Mouse (Mus musculus) midbrain, embryonic 15.5 days (tissue): ENCODE measurements at regions not wholly inside any gene's neighbourhood (a gene's known extent, or its start where the extent isn't known, plus 50 kb on each side); places are given as distances from the start of the nearest gene placed in this dataset.

Source experiments
- ATAC-seq: fragments of 200-750 bp; cut with Nextera tagmentation; replicated peaks from 2 replicates; pipeline ENCODE4 v1.8.0; 2017; ENCODE audit warnings: moderate TSS enrichment
- H3K27ac ChIP-seq: fragments of 300-500 bp; sonication (generic); 2 replicates; pipeline ENCODE4 v1.5.1; 2015; ENCODE audit warnings: mild to moderate bottlenecking, inconsistent platforms
- H3K27me3 ChIP-seq: fragments of 300-500 bp; sonication (generic); replicated peaks from 2 replicates; pipeline ENCODE4 v1.6.1; 2015; ENCODE audit warnings: inconsistent platforms
- H3K36me3 ChIP-seq: fragments of 300-500 bp; sonication (generic); replicated peaks from 2 replicates; pipeline ENCODE4 v1.6.1; 2015; ENCODE audit warnings: inconsistent platforms
- H3K4me1 ChIP-seq: fragments of 300-500 bp; sonication (generic); 2 replicates; pipeline ENCODE4 v1.6.1; 2015; ENCODE audit warnings: inconsistent platforms
- H3K4me2 ChIP-seq: fragments of 300-500 bp; sonication (generic); 2 replicates; pipeline ENCODE4 v1.6.1; 2015; ENCODE audit warnings: inconsistent platforms, mild to moderate bottlenecking, moderate library complexity
- H3K4me3 ChIP-seq: fragments of 300-500 bp; sonication (generic); 2 replicates; pipeline ENCODE4 v1.5.1; 2015; ENCODE audit warnings: mild to moderate bottlenecking, inconsistent platforms
- H3K9ac ChIP-seq: fragments of 300-500 bp; sonication (generic); 2 replicates; pipeline ENCODE4 v1.6.1; 2015; ENCODE audit warnings: mild to moderate bottlenecking, inconsistent platforms
- H3K9me3 ChIP-seq: fragments of 300-500 bp; sonication (generic); 2 replicates; pipeline ENCODE4 v1.6.1; 2016; ENCODE audit warnings: inconsistent platforms
- WGBS: fragments of 180-500 bp; shearing (Covaris S2); methylation state at CpG from one replicate; pipeline ENCODE4 v1.1.7; 2015; ENCODE audit warnings: mixed read lengths; 5-methylcytosine and 5-hydroxymethylcytosine counted together

- H3K9me3 ChIP-seq: no peaks in the 10 kb centered on the region
- H3K4me2 ChIP-seq: no peak overlapping the region
- WGBS: 83% methylated on average over 3 of the region's 3 CpGs
- no peak for ATAC-seq
- no peaks in the 10 kb centered on the region for H3K4me1 ChIP-seq
- no peaks in the 10 kb centered on the region for H3K36me3 ChIP-seq
- H3K27ac ChIP-seq: no peak overlapping the region
- no peaks in the 10 kb centered on the region for H3K27me3 ChIP-seq
- H3K4me3 ChIP-seq: no peak overlapping the region
- H3K9ac ChIP-seq: no peak overlapping the region
Observed at GRCm38 (mm10) chr5:43125774-43126536, 107.0 kb upstream of the Cpeb2 start.

- Histone ChIP-seq H3K4me1 (no peaks in the 10 kb centered on the region), H3K4me2 (no peak overlapping the region), H3K9ac (no peak overlapping the region), H3K27ac (no peak overlapping the region), H3K27me3 (no peaks in the 10 kb centered on the region), H3K9me3 (no peaks in the 10 kb centered on the region), H3K36me3 (no peaks in the 10 kb centered on the region), H3K4me3 (no peak overlapping the region)
- 0 out of 2 replicates have a peak, but pooled peaks have one; percentile 20 for ATAC-seq
- 52% methylated on average over 4 of the region's 4 CpGs for WGBS
Observed at GRCm38 (mm10) chr5:43130377-43130776, 102.6 kb upstream of the Cpeb2 start.

- Histone ChIP-seq H3K27ac (no peak overlapping the region), H3K4me3 (no peak overlapping the region), H3K9me3 (no peaks in the 10 kb centered on the region), H3K4me1 (no peaks in the 10 kb centered on the region), H3K36me3 (no peaks in the 10 kb centered on the region), H3K4me2 (no peak overlapping the region), H3K9ac (no peak overlapping the region), H3K27me3 (no peaks in the 10 kb centered on the region)
- 90% methylated on average over 5 of the region's 5 CpGs for WGBS
- no peak for ATAC-seq
Observed at GRCm38 (mm10) chr5:43130901-43131557, 101.9 kb upstream of the Cpeb2 start.

- no peaks in the 10 kb centered on the region for H3K9me3 ChIP-seq
- WGBS: 81% methylated on average over 3 of the region's 3 CpGs
- no peak for ATAC-seq
Observed at GRCm38 (mm10) chr5:43133672-43134071, 99.3 kb upstream of the Cpeb2 start.

GRCm38 (mm10) chr5:43136142-43136541 is 96.8 kb upstream of the Cpeb2 start:
- H3K4me2 ChIP-seq: no peak overlapping the region
- H3K9ac ChIP-seq: no peak overlapping the region
- no peaks in the 10 kb centered on the region for H3K9me3 ChIP-seq
- no peaks in the 10 kb centered on the region for H3K4me1 ChIP-seq
- H3K27ac ChIP-seq: no peak overlapping the region
- no peak for ATAC-seq
- no peaks in the 10 kb centered on the region for H3K36me3 ChIP-seq
- H3K4me3 ChIP-seq: no peak overlapping the region
- no peaks in the 10 kb centered on the region for H3K27me3 ChIP-seq
- WGBS: 83% methylated on average over 4 of the region's 4 CpGs

More at GRCm38 (mm10) chr5:43133672-43134071, 99.3 kb upstream of the Cpeb2 start:
- Histone ChIP-seq H3K27me3 (no peaks in the 10 kb centered on the region), H3K4me3 (no peak overlapping the region), H3K4me1 (no peaks in the 10 kb centered on the region), H3K27ac (no peak overlapping the region), H3K36me3 (no peaks in the 10 kb centered on the region), H3K9ac (no peak overlapping the region), H3K4me2 (no peak overlapping the region)

- H3K36me3 ChIP-seq: no peaks in the 10 kb centered on the region
- no peaks in the 10 kb centered on the region for H3K4me1 ChIP-seq
- ATAC-seq: no peak
- no peak overlapping the region for H3K4me3 ChIP-seq
- H3K9me3 ChIP-seq: no peaks in the 10 kb centered on the region
- H3K27me3 ChIP-seq: no peaks in the 10 kb centered on the region
- H3K9ac ChIP-seq: no peak overlapping the region
- no peak overlapping the region for H3K27ac ChIP-seq
- WGBS: 88% methylated on average over 5 of the region's 5 CpGs
- H3K4me2 ChIP-seq: no peak overlapping the region
Observed at GRCm38 (mm10) chr5:43137777-43138176, 95.2 kb upstream of the Cpeb2 start.

GRCm38 (mm10) chr5:43138931-43139486 is 94.0 kb upstream of the Cpeb2 start:
- H3K36me3 ChIP-seq: no peaks in the 10 kb centered on the region
- no peak for ATAC-seq
- H3K27ac ChIP-seq: no peak overlapping the region

GRCm38 (mm10) chr5:43139813-43140212 is 93.2 kb upstream of the Cpeb2 start:
- Histone ChIP-seq H3K36me3 (no peaks in the 10 kb centered on the region), H3K4me2 (no peak overlapping the region), H3K9ac (no peak overlapping the region), H3K4me3 (no peak overlapping the region), H3K27me3 (no peaks in the 10 kb centered on the region), H3K9me3 (no peaks in the 10 kb centered on the region), H3K27ac (no peak overlapping the region), H3K4me1 (no peaks in the 10 kb centered on the region)
- no peak for ATAC-seq
- WGBS: 80% methylated on average over 1 of the region's 1 CpGs

More at GRCm38 (mm10) chr5:43138931-43139486, 94.0 kb upstream of the Cpeb2 start:
- no peaks in the 10 kb centered on the region for H3K4me1 ChIP-seq
- no peak overlapping the region for H3K4me2 ChIP-seq
- no peak overlapping the region for H3K9ac ChIP-seq
- H3K4me3 ChIP-seq: no peak overlapping the region
- no peaks in the 10 kb centered on the region for H3K27me3 ChIP-seq
- no peaks in the 10 kb centered on the region for H3K9me3 ChIP-seq
- 92% methylated on average over 4 of the region's 4 CpGs for WGBS

GRCm38 (mm10) chr5:43145939-43146338 is 87.0 kb upstream of the Cpeb2 start:
- H3K27ac ChIP-seq: no peak overlapping the region
- no peaks in the 10 kb centered on the region for H3K27me3 ChIP-seq
- no peak overlapping the region for H3K4me2 ChIP-seq
- no peak for ATAC-seq
- H3K9me3 ChIP-seq: no peaks in the 10 kb centered on the region
- H3K4me3 ChIP-seq: no peak overlapping the region
- no peaks in the 10 kb centered on the region for H3K36me3 ChIP-seq
- no peaks in the 10 kb centered on the region for H3K4me1 ChIP-seq
- WGBS: 82% methylated on average over 6 of the region's 6 CpGs
- H3K9ac ChIP-seq: no peak overlapping the region

GRCm38 (mm10) chr5:43146928-43147327 is 86.0 kb upstream of the Cpeb2 start:
- H3K9ac ChIP-seq: no peak overlapping the region
- 93% methylated on average over 2 of the region's 2 CpGs for WGBS
- H3K27me3 ChIP-seq: no peaks in the 10 kb centered on the region
- H3K36me3 ChIP-seq: no peaks in the 10 kb centered on the region
- no peaks in the 10 kb centered on the region for H3K4me1 ChIP-seq
- H3K9me3 ChIP-seq: no peaks in the 10 kb centered on the region
- no peak overlapping the region for H3K4me2 ChIP-seq
- ATAC-seq: no peak
- H3K4me3 ChIP-seq: no peak overlapping the region
- H3K27ac ChIP-seq: no peak overlapping the region

GRCm38 (mm10) chr5:43148486-43148885 is 84.5 kb upstream of the Cpeb2 start:
- H3K27me3 ChIP-seq: no peaks in the 10 kb centered on the region
- no peak overlapping the region for H3K27ac ChIP-seq
- H3K4me2 ChIP-seq: no peak overlapping the region
- no peak overlapping the region for H3K9ac ChIP-seq
- no peaks in the 10 kb centered on the region for H3K36me3 ChIP-seq
- 72% methylated on average over 9 of the region's 9 CpGs for WGBS
- no peak for ATAC-seq
- H3K4me1 ChIP-seq: no peaks in the 10 kb centered on the region
- H3K9me3 ChIP-seq: no peaks in the 10 kb centered on the region
- no peak overlapping the region for H3K4me3 ChIP-seq

GRCm38 (mm10) chr5:43149559-43149958 is 83.4 kb upstream of the Cpeb2 start:
- Histone ChIP-seq H3K4me1 (no peaks in the 10 kb centered on the region), H3K36me3 (no peaks in the 10 kb centered on the region), H3K27me3 (no peaks in the 10 kb centered on the region), H3K4me3 (no peak overlapping the region), H3K9me3 (no peaks in the 10 kb centered on the region), H3K4me2 (no peak overlapping the region), H3K27ac (no peak overlapping the region), H3K9ac (no peak overlapping the region)
- WGBS: 33% methylated on average over 4 of the region's 4 CpGs
- no peak for ATAC-seq
